Mouse (Mus musculus) embryonic stem cell, embryonic (primary cell): ENCODE measurements around the gene Luc7l3.

Experiments used
- CTCF ChIA-PET, 4 experiments: fragments of 300-600 bp in 2 of 4; fragments of 350-600 bp in 2 of 4; sonication (Branson Sonifier 250); formaldehyde crosslinking; loops; one replicate each; lab custom pipeline; 2022; ENCODE audit warnings: inconsistent platforms in 2 of 4; lab: Charles Lee
- POLR2A ChIA-PET, 4 experiments: fragments of 300-600 bp in 2 of 4; fragments of 350-600 bp in 2 of 4; sonication (Branson Sonifier 250); formaldehyde crosslinking; loops; one replicate each; lab custom pipeline; 2022; ENCODE audit warnings: antibody characterized with exemption in 4 of 4, inconsistent platforms in 1 of 4; lab: Charles Lee

The Luc7l3 gene

DNA sequence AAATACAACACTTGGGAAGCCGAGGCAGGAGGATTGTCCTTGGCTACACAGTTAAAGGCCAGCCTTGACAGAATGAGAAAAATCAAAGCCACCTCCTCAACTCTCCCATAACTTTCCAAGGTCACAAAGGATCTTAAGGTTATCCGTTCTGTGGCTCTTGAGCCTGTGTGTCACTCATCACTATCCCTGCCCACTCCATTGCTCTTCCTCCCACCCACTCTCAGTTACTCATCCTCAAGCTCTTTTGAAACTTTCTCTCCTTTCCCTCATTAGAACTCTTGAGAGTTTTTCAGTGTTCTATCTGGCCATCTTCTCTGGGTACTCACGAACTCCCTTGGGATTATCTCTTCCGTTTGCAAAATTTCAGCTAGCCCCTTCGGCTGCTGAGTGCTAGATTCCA is 2.8 kb upstream of the Luc7l3 start:
- POLR2A ChIA-PET = interaction anchor here in 2 of 4 experiments (0.6 to 6.2 kb wide), 5 partner anchors 8 to 114 kb away, joined by 3 to 51 read pairs (median 6); partner anchors contain the start of gene Tob1 (in 1 of the 2)
- CTCF ChIA-PET = interaction anchor here in 2 of 4 experiments (0.5 to 1.1 kb wide), 3 partner anchors 19 to 303 kb away, joined by 3 to 4 read pairs (median 3); no protein-coding TSS in a partner anchor

DNA sequence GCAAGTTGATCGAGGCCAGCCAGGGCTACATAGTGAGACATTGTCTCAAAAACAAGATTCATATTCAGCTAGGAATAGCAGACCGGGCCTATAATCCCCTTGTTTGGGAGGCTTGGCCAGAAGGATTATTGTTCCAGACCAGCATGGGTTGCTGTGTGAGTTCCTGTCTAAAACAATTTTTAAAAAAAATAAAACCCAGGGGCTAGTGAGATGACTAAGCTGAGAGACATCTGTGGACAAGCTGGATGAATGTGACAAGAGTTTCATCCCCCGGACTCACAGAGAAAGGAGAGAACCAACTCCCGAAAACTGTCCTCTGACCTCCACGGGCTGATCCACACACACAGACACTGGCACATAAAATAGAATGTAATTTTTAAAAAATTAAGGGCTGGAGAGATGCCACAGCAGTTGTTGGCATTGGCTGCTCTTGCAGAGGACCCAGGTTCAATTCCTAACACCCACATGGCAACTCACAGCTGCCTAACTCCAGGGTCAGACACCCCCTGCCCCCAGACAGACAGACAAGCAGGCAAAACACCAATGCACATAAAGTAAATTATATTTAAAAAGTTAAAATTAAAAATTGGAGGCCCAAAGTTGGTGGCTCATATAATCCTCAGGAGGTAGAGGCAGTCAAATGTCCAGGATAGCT is 1.6 kb upstream of the Luc7l3 start:
- CTCF ChIA-PET = interaction anchor here in 1 of 4 experiments (0.5 kb wide), 1 partner anchor 171 kb away, joined by 8 read pairs; no protein-coding TSS in a partner anchor

DNA sequence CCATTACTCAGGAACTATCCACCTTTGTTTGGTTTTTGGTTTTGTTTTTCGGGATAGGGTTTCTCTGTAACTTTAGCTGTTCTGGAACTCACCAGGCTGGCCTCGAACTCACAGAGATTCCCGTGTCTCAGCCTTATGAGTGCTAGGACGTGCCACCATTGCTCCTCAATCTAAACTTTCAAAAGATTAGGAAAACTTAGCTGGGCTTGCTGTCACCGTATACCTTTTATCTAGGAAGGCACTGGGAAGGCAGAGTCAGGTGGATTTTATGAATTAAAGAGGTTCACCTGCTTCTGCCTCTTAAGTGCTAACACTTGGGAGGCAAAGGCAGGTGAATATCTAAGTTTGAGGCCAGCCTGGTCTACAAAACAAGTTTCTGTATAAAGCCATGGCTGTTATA is 848 bp upstream of the Luc7l3 start:
- POLR2A ChIA-PET = interaction anchor here in 3 of 4 experiments (0.6 to 14.0 kb wide), 31 partner anchors 9 to 394 kb away, joined by 3 to 303 read pairs (median 4); partner anchors contain the start of genes Tob1 (in 3 of the 3) and Epn3 (in 1 of the 3)

More for the DNA sequence above, 1.6 kb upstream of the Luc7l3 start:
- POLR2A ChIA-PET = interaction anchor here in 3 of 4 experiments (0.6 to 14.0 kb wide), 14 partner anchors 10 to 435 kb away, joined by 3 to 303 read pairs (median 4); partner anchors contain the start of gene Tob1 (in 2 of the 3)

DNA sequence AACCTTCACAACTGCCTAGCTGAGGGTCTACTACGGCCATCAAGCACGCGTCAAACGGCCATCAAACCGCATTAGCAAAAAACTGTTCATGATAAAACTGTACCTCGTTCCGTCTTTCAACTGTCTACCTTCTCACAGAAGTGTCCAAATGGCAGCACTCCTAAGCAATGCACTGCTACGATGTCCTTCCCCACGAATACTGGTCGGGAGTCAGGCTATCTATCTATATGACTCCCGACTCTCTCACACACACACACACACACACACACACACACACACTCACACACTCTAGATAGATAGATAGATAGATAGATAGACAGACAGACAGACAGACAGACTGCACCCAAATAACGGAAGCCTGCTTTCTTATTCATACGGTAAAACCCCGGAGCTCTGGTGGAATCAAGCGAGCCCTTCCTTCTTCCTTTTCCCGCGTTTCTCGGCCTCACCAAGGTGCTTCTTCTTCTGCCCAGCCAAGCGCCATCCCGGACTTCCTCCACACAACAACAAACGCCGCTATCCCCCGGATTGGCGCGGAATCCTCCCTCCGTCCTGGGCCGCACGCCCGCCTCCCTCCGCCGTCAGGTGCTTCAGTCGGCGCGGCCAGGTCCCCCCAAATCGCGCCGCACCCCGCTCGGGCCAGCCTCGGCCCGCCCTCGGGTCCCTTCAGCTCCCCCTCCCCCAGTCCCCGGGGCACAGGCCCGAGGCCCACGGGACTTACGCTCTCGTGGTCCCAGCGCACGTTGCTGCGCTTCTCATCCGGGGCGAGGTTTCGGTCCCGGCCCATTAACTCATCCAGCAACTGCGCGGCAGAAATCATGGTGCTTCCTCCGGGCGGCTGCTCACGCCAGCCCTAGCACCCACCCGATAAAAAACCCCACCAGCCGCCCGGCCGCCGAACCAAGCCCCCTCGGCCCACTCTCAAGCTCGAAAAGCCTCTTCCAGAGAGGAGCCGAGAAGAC is 538 bp downstream of the Luc7l3 start:
- ChIA-PET POLR2A (interaction anchor here (0.6 to 14.0 kb wide), 43 partner anchors 8 to 403 kb away, joined by 3 to 303 read pairs (median 4); partner anchors contain the start of genes Tob1 (in 3 of the 4), Ankrd40 (in 1 of the 4), Epn3 (in 1 of the 4) and Nme2 (in 1 of the 4)), CTCF (interaction anchor here in 2 of 4 experiments (0.5 to 0.8 kb wide), 2 partner anchors 188 to 206 kb away, joined by 3 to 4 read pairs; no protein-coding TSS in a partner anchor)

More for the DNA sequence above, 848 bp upstream of the Luc7l3 start:
- CTCF ChIA-PET = interaction anchor here in 1 of 4 experiments (0.6 kb wide), 1 partner anchor 163 kb away, joined by 3 read pairs; the partner anchor contains the start of gene Spata20

DNA sequence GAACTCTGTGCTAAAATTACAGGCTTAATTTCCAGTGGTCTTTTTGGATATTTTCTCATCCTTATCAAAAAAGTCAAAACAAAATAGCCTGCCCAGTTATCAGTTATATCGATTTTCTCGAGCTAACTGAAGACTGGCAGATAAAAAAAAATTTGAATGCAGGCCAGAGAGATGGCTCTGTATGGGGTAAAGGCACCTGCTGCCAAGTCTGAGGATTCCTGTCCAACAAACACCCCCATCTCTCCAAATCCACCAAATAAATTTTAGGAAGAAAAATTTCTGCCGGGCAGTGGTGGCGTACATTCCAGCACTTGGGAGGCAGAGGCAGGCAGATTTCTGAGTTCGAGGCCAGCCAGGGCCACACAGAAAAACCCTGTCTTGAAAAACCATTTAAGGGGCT is 3.7 kb downstream of the Luc7l3 start:
- ChIA-PET CTCF (interaction anchor here in 1 of 4 experiments (1.1 to 1.8 kb wide), 3 partner anchors 10 to 14 kb away, joined by 3 to 4 read pairs (median 3); partner anchors contain the start of gene Ankrd40), POLR2A (interaction anchor here in 2 of 4 experiments (1.0 to 14.0 kb wide), 10 partner anchors 10 to 106 kb away, joined by 3 to 303 read pairs (median 8); partner anchors contain the start of genes Ankrd40 (in 2 of the 2) and Tob1 (in 1 of the 2))

DNA sequence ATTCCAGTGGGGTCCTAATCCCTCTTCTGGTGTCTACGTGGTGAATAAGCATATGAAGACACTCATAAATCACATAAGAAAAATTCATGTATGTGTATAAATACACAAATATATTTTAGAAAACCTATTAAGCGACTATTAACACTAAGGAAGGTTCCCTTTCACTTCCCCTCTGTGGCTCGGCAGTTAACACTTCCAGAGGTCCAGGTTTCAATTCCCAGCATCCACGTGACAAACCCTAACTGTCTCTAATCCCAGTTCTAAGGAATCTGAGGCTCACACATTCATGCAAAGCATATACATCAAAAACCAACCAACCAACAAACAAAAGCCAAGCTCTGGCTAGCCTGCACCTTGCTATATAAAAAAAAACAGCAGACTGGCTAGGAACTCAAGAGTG is 4.3 kb downstream of the Luc7l3 start:
- POLR2A ChIA-PET = interaction anchor here (0.6 to 14.0 kb wide), 15 partner anchors 8 to 175 kb away, joined by 3 to 303 read pairs (median 5); partner anchors contain the start of genes Ankrd40 (in 2 of the 4) and Cacna1g (in 1 of the 4)
- CTCF ChIA-PET = interaction anchor here in 2 of 4 experiments (0.5 to 1.1 kb wide), 2 partner anchors 12 to 22 kb away, joined by 3 to 4 read pairs; no protein-coding TSS in a partner anchor

DNA sequence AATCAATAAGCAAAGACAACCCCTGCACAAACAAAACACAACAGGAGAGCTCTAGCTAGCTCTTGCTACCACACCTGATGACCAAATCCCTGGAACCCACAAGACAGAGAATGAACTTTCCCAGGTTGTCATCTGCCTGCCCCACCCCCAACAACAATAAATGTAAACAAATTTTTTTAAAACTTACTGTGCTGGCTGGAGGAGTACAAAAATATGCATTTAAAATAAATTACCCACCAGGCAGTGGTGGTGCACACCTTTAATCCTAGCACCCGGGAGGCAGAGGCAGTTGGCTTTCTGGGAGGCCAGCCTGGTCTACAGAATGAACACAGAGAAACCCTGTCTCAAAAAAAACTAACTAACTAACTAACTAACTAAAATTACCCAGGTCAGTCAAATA is 4.8 kb downstream of the Luc7l3 start:
- ChIA-PET POLR2A (interaction anchor here (0.5 to 14.0 kb wide), 17 partner anchors 8 to 292 kb away, joined by 3 to 303 read pairs (median 5); partner anchors contain the start of genes Ankrd40 (in 2 of the 4), Tob1 (in 2 of the 4) and Cacna1g (in 1 of the 4)), CTCF (no interaction called here)

DNA sequence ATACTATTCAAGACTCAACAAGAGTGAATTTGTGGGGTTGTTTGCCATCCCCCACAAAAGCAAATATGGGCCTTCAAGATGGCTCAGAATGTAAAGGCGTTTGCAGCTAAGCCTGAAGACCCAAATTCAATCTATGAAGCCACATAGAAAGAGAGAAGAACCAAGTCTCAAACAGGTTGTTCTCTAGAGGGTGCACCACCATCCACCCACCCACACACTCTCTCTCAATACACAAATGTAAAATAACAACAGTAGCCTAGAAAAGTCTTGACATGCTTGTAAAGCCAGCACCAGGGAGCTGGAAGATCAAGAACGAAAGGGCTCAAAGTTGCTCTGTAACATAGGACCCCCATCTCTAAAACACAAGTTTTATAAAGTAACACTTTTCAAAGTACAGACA is 5.3 kb downstream of the Luc7l3 start:
- ChIA-PET POLR2A (interaction anchor here in 3 of 4 experiments (0.5 to 14.0 kb wide), 14 partner anchors 8 to 292 kb away, joined by 3 to 303 read pairs (median 5); partner anchors contain the start of genes Ankrd40 (in 2 of the 3), Tob1 (in 2 of the 3) and Cacna1g (in 1 of the 3)), CTCF (no interaction called here)

DNA sequence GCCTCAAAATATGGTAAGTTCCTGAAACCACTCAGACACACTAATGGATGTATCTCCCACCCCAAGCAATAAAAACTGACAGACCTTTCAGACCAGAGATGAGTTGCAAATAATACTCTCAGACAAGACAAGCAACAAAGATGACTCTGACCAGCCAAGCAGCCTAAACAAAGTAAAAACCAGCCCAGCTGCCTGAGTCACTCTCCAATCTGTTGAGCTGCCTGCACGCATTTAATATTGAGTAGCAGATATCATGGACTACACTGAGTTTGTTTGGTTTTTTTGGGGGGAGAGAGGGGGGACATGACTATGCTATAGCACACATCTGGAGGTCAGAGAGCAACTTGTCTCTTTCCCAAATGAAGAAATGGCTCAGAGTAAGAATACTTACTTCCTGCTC is 6.5 kb downstream of the Luc7l3 start:
- ChIA-PET CTCF (no interaction called here), POLR2A (interaction anchor here in 3 of 4 experiments (0.6 to 14.0 kb wide), 11 partner anchors 10 to 324 kb away, joined by 3 to 303 read pairs (median 8); partner anchors contain the start of genes Ankrd40 (in 2 of the 3) and Tob1 (in 1 of the 3))

DNA sequence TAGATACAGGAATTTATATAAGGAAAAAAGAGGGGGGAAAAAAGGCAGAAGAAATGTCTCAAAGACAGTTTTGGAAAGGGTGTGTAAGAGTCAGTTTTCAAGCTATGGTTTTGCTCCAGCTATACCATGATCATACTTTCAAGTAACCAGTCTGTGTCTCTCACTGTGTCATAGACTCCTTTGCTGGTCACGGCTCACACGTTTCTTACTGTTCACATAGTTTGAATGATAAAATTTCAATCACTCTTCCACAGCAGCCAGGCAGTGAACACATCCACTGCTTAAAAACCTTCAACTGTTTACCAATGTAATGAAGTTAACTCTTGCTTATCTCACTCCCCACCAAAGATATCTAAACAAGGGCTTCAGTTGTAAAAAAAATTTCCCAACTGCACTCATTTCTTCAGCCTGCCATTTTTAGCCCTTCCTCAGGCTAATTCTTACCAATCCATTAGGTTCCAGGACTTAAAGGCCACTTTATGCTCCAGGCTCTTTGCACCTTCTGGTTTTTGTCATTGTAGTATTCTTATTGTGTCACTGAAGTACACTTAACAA is 7.6 kb downstream of the Luc7l3 start:
- CTCF ChIA-PET = no interaction called here
- POLR2A ChIA-PET = interaction anchor here in 3 of 4 experiments (0.5 to 14.0 kb wide), 14 partner anchors 8 to 270 kb away, joined by 3 to 303 read pairs (median 7); partner anchors contain the start of genes Ankrd40 (in 2 of the 3), Luc7l3 (in 2 of the 3) and Tob1 (in 1 of the 3)

DNA sequence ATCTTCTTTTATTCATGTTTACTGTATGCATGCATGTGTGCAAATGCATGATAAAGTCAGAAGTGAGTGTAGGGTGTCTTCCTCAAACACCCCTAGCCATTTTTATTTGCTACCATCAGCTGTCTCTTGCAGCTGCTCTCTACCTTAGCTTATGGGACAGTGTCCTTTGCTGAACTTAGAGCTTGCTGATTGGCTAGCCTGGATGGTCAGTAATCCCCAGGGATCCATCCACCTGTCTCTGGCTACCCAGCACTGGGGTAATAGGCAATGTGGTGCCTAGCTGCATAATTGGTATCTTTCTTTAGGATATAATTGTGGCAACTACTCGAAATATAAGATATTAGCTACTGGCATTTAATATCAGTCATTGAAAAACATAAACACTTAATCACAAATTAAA is 9.1 kb downstream of the Luc7l3 start:
- POLR2A ChIA-PET = interaction anchor here in 3 of 4 experiments (0.5 to 14.0 kb wide), 20 partner anchors 9 to 487 kb away, joined by 3 to 303 read pairs (median 5); partner anchors contain the start of genes Luc7l3 (in 3 of the 3), Ankrd40 (in 2 of the 3), Cacna1g (in 1 of the 3) and Tob1 (in 1 of the 3)
- CTCF ChIA-PET = interaction anchor here in 3 of 4 experiments (0.6 to 1.4 kb wide), 3 partner anchors 174 to 236 kb away, joined by 3 read pairs; partner anchors contain the start of gene Spata20 (in 1 of the 3)

DNA sequence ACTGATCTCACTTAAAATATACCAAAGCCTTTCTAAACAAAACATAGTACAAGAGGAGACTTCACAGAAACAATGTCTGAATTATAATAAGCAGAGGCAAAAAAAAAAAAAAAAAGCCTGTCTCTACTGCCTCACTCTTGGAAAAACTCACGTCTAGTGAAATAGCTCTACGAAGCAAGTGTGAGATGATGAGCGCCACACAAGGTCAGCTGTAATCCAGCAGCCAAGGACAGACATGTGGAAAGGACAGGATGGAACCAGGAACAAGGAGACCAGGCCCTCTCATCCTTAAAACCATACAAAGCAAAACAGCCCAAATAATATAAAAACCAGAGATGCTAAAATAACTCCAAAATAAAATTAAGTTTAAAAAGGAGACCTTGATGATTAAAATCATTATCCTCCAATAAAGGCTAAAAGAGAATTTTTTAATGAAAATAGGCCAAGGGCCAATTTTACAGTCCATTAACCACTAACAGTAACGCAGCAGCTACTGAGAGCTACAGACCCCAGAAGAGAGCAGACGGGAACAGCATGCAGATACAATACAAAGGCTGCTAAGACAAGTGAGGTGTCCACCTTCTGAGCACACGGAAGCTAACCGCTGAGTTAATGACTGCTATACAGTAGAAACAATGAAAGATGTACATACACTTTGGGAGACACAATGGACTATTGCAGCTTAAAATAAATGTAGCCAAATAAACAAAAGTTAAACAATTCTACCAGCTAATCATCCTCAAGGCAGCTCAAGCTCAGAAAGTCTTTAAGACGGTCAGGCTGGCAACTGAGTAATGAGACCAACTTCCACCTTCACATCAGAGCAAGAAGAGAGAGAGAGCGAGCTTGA is 26.6 kb downstream of the Luc7l3 start:
- POLR2A ChIA-PET = interaction anchor here (0.6 to 18.6 kb wide), 18 partner anchors 9 to 318 kb away, joined by 3 to 303 read pairs (median 4); partner anchors contain the start of genes Ankrd40 (in 2 of the 4), Gm21885 (in 1 of the 4), Luc7l3 (in 1 of the 4) and Tob1 (in 1 of the 4)

DNA sequence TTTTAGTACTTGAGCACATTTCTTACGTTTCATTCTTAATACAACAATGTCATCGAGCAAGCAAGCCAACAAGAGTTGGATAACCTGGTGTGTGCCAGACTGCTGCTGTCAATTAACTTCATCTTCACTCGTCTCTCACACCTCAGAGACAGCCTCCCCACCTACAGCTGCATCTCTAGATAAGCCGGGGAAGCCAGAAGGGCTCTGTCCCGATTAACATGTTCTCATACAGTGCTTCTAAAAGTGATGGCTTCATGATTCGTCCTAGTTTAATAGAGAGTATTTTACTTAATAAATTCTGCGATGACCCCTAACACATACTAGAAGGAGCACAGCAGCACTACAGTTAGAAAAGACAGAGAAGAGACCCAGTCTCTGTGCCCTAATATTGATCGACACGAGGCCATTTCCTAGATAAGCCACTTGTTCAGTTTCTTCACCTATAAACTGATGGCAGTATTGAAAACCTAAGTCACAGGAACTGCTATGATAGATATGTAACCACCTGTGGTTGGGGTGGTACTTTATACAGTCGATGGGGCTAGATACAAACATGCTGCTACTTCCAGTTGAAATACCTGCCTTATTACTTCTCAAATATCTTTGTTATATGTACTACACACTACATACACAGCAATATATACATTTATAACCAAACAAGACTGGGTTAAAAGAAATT is 31.6 kb downstream of the Luc7l3 start:
- ChIA-PET CTCF (no interaction called here), POLR2A (interaction anchor here in 2 of 4 experiments (1.5 to 18.6 kb wide), 5 partner anchors 5 to 79 kb away, joined by 3 to 206 read pairs (median 8); partner anchors contain the start of gene Gm21885 (in 1 of the 2))

More for the DNA sequence above, 26.6 kb downstream of the Luc7l3 start:
- CTCF ChIA-PET = interaction anchor here in 3 of 4 experiments (0.6 to 1.4 kb wide), 5 partner anchors 9 to 279 kb away, joined by 3 to 11 read pairs (median 3); no protein-coding TSS in a partner anchor

DNA sequence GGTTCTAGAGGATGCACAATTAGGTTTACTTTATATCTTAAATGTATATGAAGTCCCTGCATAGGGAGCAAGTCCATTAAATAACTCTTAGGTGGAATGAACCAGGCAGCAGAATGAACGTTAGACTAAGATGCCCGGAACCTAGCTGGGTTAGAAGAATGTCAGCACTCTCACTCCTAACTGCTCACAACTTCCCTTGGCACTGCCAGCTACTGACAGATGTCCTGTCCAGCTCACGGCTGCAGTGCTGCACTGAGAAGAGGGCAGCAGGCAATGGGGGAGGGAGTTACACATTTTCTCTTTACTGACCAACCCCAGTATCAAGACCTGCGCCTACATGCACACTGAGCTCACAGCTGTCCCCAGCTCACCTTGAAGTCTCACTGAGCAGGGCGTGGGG is 34.7 kb downstream of the Luc7l3 start:
- ChIA-PET CTCF (interaction anchor here in 3 of 4 experiments (0.9 to 1.7 kb wide), 3 partner anchors 10 to 50 kb away, joined by 3 to 8 read pairs (median 4); no protein-coding TSS in a partner anchor), POLR2A (interaction anchor here in 3 of 4 experiments (0.8 to 13.9 kb wide), 19 partner anchors 8 to 199 kb away, joined by 3 to 206 read pairs (median 4); partner anchors contain the start of genes Luc7l3 (in 2 of the 3), Spata20 (in 1 of the 3) and Tob1 (in 1 of the 3))
